Mouse (Mus musculus): ENCODE results near the gene Ccl3. TPM values are rescaled to one million over a fixed set of nuclear protein-coding genes. Genes with fewer than 3 reads are reported as not detected.

Gene Ccl3
- polyA plus RNA-seq (2017; shearing (Covaris generic)), result not detected

GRCm38 (mm10) chr11:83649305-83649841, at the start of gene Ccl3:
Ccl3 (minus strand) TSS chr11:83649355.
- ATAC-seq, result no peak

GRCm38 (mm10) chr11:83692008-83692407, 42.9 kb upstream of the Ccl3 start:
- no peak for ATAC-seq

GRCm38 (mm10) chr11:83689918-83690317, 40.8 kb upstream of the Ccl3 start:
- no peak for ATAC-seq

GRCm38 (mm10) chr11:83675665-83676064, 26.5 kb upstream of the Ccl3 start:
- no peak for ATAC-seq

- no peak for ATAC-seq
Measured at GRCm38 (mm10) chr11:83671743-83672142, 22.6 kb upstream of the Ccl3 start.

- no peak for ATAC-seq
Measured at GRCm38 (mm10) chr11:83663532-83663931, 14.4 kb upstream of the Ccl3 start.

GRCm38 (mm10) chr11:83662204-83662603, 13.0 kb upstream of the Ccl3 start, which contains the start of gene Ccl4:
Ccl4 (plus strand) TSS chr11:83662584.
- ATAC-seq, result peak; percentile 39

GRCm38 (mm10) chr11:83658797-83659196, 9.6 kb upstream of the Ccl3 start:
- ATAC-seq, result no peak

- no peak for ATAC-seq
Measured at GRCm38 (mm10) chr11:83657508-83657907, 8.4 kb upstream of the Ccl3 start.

GRCm38 (mm10) chr11:83654606-83655005, 5.5 kb upstream of the Ccl3 start:
- no peak for ATAC-seq

- ATAC-seq, result no peak
Measured at GRCm38 (mm10) chr11:83646356-83647149, 2.6 kb downstream of the Ccl3 start.

- ATAC-seq, result no peak
Measured at GRCm38 (mm10) chr11:83645521-83645920, 3.6 kb downstream of the Ccl3 start, which contains the start of gene Rpl9-ps1. Rpl9-ps1 (minus strand) TSS chr11:83645621.

GRCm38 (mm10) chr11:83641216-83641615, 7.9 kb downstream of the Ccl3 start:
- ATAC-seq, result no peak

- ATAC-seq, result peak; percentile 92
Measured at GRCm38 (mm10) chr11:83640141-83640540, 9.0 kb downstream of the Ccl3 start.

- ATAC-seq, result peak; percentile 44
Measured at GRCm38 (mm10) chr11:83639533-83639932, 9.6 kb downstream of the Ccl3 start.

GRCm38 (mm10) chr11:83638934-83639333, 10.2 kb downstream of the Ccl3 start:
- ATAC-seq, result no peak

- no peak for ATAC-seq
Measured at GRCm38 (mm10) chr11:83636742-83637235, 12.4 kb downstream of the Ccl3 start.

- no peak for ATAC-seq
Measured at GRCm38 (mm10) chr11:83634898-83635297, 14.3 kb downstream of the Ccl3 start.

- ATAC-seq, result no peak
Measured at GRCm38 (mm10) chr11:83634425-83634824, 14.7 kb downstream of the Ccl3 start.

- ATAC-seq, result no peak
Measured at GRCm38 (mm10) chr11:83632744-83633143, 16.4 kb downstream of the Ccl3 start.

GRCm38 (mm10) chr11:83631065-83631464, 18.1 kb downstream of the Ccl3 start:
- no peak for ATAC-seq

- ATAC-seq, result no peak
Measured at GRCm38 (mm10) chr11:83630630-83631029, 18.5 kb downstream of the Ccl3 start.

- ATAC-seq, result no peak
Measured at GRCm38 (mm10) chr11:83628808-83629207, 20.3 kb downstream of the Ccl3 start.

- no peak for ATAC-seq
Measured at GRCm38 (mm10) chr11:83623586-83623985, 25.6 kb downstream of the Ccl3 start.

Measured in CD4-positive, CD25-positive, alpha-beta regulatory T cell, adult 4 months (primary cell).